Mouse (Mus musculus) spleen, adult 2 months (tissue): ENCODE measurements around the gene Tgtp2. TPM values are rescaled to one million over a fixed set of nuclear protein-coding genes. Genes with fewer than 3 reads are reported as not detected.

Source experiments
- DNase-seq, 2 experiments: peaks; one replicate each; pipeline versions ENCODE4 v3.0.0 to v3.0.0-alpha.2; 2012 to 2021; ENCODE audit warnings: low spot score in 2 of 2, low read depth in 1 of 2
- H3K27ac ChIP-seq: fragments of 200-500 bp; 2 replicates; pipeline ENCODE4 v1.5.1; 2012; ENCODE audit warnings: low read length, inconsistent platforms; ENCODE audit not compliant: insufficient read depth
- H3K27me3 ChIP-seq: fragments of 200-500 bp; 2 replicates; pipeline ENCODE4 v1.6.1; 2012; ENCODE audit warnings: mild to moderate bottlenecking, moderate library complexity, low read length, inconsistent platforms; ENCODE audit not compliant: control insufficient read depth, insufficient read depth
- H3K36me3 ChIP-seq: fragments of 200-500 bp; 2 replicates; pipeline ENCODE4 v1.6.1; 2012; ENCODE audit warnings: mild to moderate bottlenecking, low read length, inconsistent platforms; ENCODE audit not compliant: control insufficient read depth, insufficient read depth
- H3K4me1 ChIP-seq: fragments of 200-500 bp; 2 replicates; pipeline ENCODE4 v1.6.1; 2011; ENCODE audit warnings: inconsistent platforms; ENCODE audit not compliant: control insufficient read depth, insufficient read depth, insufficient read length
- H3K4me3 ChIP-seq: fragments of 200-500 bp; 2 replicates; pipeline ENCODE4 v1.5.1; 2011; ENCODE audit warnings: mild to moderate bottlenecking, inconsistent platforms; ENCODE audit not compliant: insufficient read depth, insufficient read length; ENCODE audit errors: extremely low read depth
- CTCF ChIP-seq: fragments of 200-500 bp; IDR thresholded peaks from 2 replicates; pipeline ENCODE4 v1.5.1; 2011; ENCODE audit warnings: mild to moderate bottlenecking, inconsistent platforms; ENCODE audit not compliant: insufficient read depth, insufficient read length, insufficient replicate concordance; ENCODE audit errors: extremely low read depth
- POLR2A ChIP-seq: fragments of 200-500 bp; IDR thresholded peaks from 2 replicates; pipeline ENCODE4 v1.6.1; 2011; ENCODE audit warnings: low read depth, low read length, inconsistent platforms
- WGBS: fragments of 180-500 bp; shearing (Covaris S2); methylation state at CpG from one replicate; pipeline ENCODE4 v1.1.7; 2018; 5-methylcytosine and 5-hydroxymethylcytosine counted together
- polyA plus RNA-seq: library from polyadenylated mRNA; depleted of rRNA; stranded (reverse); fragments of >200 nt; gene quantifications from 2 replicates; pipeline ENCODE4 v1.2.3, GENCODE M21; 2012

Tgtp2 gene
- polyA plus RNA-seq, 1 experiment, result 7.1 TPM

- 71% methylated on average over 4 of the region's 4 CpGs for WGBS
- DNase-seq, result no peak
- TF ChIP-seq POLR2A (no peak), CTCF (no peak)
- Histone ChIP-seq H3K4me3 (no peak overlapping the region), H3K4me1 (peaks cover 18% of the 10 kb centered on the region), H3K27ac (peak overlapping the region; percentile 45; the same call in 1 of the 2 replicates), H3K27me3 (no peaks in the 10 kb centered on the region), H3K36me3 (peaks cover 10% of the 10 kb centered on the region)
These were observed 27.2 kb upstream of the Tgtp2 start for GRCm38 (mm10) chr11:49091171-49091570.

GRCm38 (mm10) chr11:49090551-49090950 lies 26.5 kb upstream of the Tgtp2 start:
- DNase-seq, result no peak
- H3K4me3 ChIP-seq, result no peak overlapping the region
- no peaks in the 10 kb centered on the region for H3K27me3 ChIP-seq
- peaks cover 5% of the 10 kb centered on the region; the same call in 1 of the 2 replicates for H3K36me3 ChIP-seq
- TF ChIP-seq CTCF (no peak), POLR2A (no peak)
- no peak overlapping the region for H3K27ac ChIP-seq
- 65% methylated on average over 5 of the region's 5 CpGs for WGBS
- H3K4me1 ChIP-seq, result peaks cover 19% of the 10 kb centered on the region

GRCm38 (mm10) chr11:49089735-49090507 lies 25.9 kb upstream of the Tgtp2 start:
- TF ChIP-seq CTCF (no peak), POLR2A (no peak)
- no peak for DNase-seq
- WGBS, result 63% methylated on average over 3 of the region's 3 CpGs
- H3K27ac ChIP-seq, result peak overlapping the region; percentile 20; the same call in 1 of the 2 replicates
- H3K4me1 ChIP-seq, result peaks cover 23% of the 10 kb centered on the region
- H3K4me3 ChIP-seq, result no peak overlapping the region
- H3K36me3 ChIP-seq, result peaks cover 2% of the 10 kb centered on the region; the same call in 1 of the 2 replicates
- no peaks in the 10 kb centered on the region for H3K27me3 ChIP-seq

- no peaks in the 10 kb centered on the region for H3K27me3 ChIP-seq
- H3K4me1 ChIP-seq, result peaks cover 26% of the 10 kb centered on the region
- TF ChIP-seq CTCF (no peak), POLR2A (no peak)
- peak overlapping the region; percentile 38; the same call in 1 of the 2 replicates for H3K27ac ChIP-seq
- 75% methylated on average over 5 of the region's 5 CpGs for WGBS
- no peak for DNase-seq
- H3K4me3 ChIP-seq, result peak overlapping the region; percentile 73; the same call in 1 of the 2 replicates
- H3K36me3 ChIP-seq, result peaks cover 2% of the 10 kb centered on the region; the same call in 1 of the 2 replicates
These were observed 25.1 kb upstream of the Tgtp2 start for GRCm38 (mm10) chr11:49088990-49089652.

GRCm38 (mm10) chr11:49087830-49088616 lies 24.0 kb upstream of the Tgtp2 start:
- WGBS, result 2% methylated on average over 22 of the region's 22 CpGs
- H3K36me3 ChIP-seq, result peaks cover 2% of the 10 kb centered on the region; the same call in 1 of the 2 replicates
- TF ChIP-seq POLR2A (0 out of 2 replicates have a peak, but pooled peaks have one; percentile 4), CTCF (no peak)
- no peaks in the 10 kb centered on the region for H3K27me3 ChIP-seq
- DNase-seq, result peak in 1 of 2 experiments; percentile 65
- H3K4me3 ChIP-seq, result peak overlapping the region; percentile 73
- H3K27ac ChIP-seq, result peak overlapping the region; percentile 94
- H3K4me1 ChIP-seq, result peaks cover 33% of the 10 kb centered on the region

- no peak for TF ChIP-seq CTCF
- TF ChIP-seq POLR2A, result no peak; the same call in 1 of the 2 replicates
- peaks cover 2% of the 10 kb centered on the region; the same call in 1 of the 2 replicates for H3K36me3 ChIP-seq
- 2% methylated on average over 6 of the region's 6 CpGs for WGBS
- H3K27ac ChIP-seq, result peak overlapping the region; percentile 91
- peak overlapping the region; percentile 80 for H3K4me3 ChIP-seq
- peaks cover 33% of the 10 kb centered on the region for H3K4me1 ChIP-seq
- DNase-seq, result no peak
- no peaks in the 10 kb centered on the region for H3K27me3 ChIP-seq
These were observed 22.9 kb upstream of the Tgtp2 start for GRCm38 (mm10) chr11:49086858-49087361.
